Mouse (Mus musculus) 3T3-L1 (cell line): ENCODE measurements around the gene Olfr1249.
"Not testable (repeated sequence)": the region's sequence is repeated elsewhere in the genome, so short reads cannot be mapped to it uniquely, and the experiment has no call there.

Experiments used
- DNase-seq: peaks from one replicate; pipeline ENCODE4 v3.0.0-alpha.2; 2015; ENCODE audit warnings: low read depth, low spot score

The Olfr1249 gene

DNA sequence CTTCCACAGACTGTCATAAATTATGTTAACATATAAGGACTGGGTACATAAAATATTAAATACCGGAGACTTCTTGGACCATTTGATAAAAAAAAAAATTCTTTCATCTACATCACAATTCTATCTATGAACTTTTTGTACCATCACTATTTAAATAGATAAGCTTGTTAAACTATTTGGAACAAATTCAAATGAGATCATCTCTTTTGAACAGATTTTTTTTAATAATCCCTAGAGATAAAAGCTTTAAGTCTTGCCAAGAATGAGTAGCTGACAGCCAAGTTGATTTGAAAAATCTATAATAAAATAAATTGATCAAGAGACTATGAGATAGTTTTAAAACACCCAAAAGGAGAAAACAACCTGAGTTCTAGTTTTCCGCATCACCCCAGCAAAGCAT is at the start of gene Olfr1249:
Gene Olfr1249, minus strand, starts transcription at position 101 of the 400 bp plus-strand sequence.
- no peak for DNase-seq

DNA sequence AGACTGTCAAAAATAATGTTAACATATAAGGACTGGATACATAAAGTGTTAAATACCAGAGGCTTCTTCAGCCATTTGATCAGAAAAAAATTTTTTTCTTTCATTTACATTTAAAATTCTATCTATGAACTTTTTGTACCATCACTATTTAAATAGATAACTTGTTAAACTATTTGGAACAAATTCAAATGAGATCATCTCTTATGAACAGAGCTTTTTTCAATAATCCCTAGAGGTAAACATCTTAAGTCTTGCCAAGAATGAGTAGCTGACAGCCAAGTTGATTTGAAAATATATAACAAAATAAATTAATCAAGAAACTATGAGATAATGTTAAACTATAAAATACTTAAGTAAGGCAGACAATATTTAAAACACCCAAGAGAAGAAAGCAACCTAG is 37.1 kb upstream of the Olfr1249 start, which contains the start of gene Olfr1251:
Gene Olfr1251, minus strand, starts transcription at position 101 of the 400 bp plus-strand sequence.
- no peak for DNase-seq

DNA sequence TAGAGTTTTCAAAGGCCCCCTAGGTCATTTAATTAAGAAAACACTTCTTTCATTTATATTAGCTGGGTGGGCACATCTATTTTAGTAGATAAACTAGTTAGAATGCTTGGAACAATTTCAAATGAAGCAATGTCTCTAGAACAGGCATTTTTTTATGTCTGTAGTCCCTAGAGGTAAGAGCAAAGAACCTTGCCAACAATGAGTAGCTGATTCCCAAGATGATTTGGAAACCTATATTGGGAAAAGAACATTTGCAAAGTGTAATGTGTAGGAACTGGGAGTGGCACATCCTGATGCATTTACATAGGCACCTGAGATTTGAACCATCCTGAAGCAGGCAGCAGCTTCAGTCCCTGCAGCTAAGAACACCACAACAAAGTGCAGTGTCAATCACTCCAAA is 26.6 kb upstream of the Olfr1249 start, which contains the start of gene Olfr1250:
Gene Olfr1250, minus strand, starts transcription at position 101 of the 400 bp plus-strand sequence.
- DNase-seq: no peak

DNA sequence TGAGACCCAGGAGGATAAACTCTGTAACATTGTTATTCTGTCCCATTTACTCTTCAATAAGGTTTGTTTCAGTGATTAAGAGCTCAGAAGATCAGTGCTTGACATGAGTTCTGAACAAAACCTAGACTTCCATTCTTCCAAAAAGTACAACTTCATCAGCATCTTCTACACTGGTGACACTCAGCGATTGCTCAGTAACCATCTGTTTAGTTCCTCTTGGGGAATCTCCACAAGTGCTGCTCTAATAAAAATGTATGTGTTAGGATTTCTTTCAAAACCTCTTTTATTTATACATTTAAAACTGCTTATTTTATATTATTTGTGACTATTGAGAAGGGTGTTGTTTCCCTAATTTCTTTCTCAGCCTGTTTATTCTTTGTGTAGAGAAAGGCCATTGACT is 16.6 kb downstream of the Olfr1249 start, which contains the start of gene Olfr1248:
Gene Olfr1248, minus strand, starts transcription at position 101 of the 400 bp plus-strand sequence.
- not testable (repeated sequence) for DNase-seq

DNA sequence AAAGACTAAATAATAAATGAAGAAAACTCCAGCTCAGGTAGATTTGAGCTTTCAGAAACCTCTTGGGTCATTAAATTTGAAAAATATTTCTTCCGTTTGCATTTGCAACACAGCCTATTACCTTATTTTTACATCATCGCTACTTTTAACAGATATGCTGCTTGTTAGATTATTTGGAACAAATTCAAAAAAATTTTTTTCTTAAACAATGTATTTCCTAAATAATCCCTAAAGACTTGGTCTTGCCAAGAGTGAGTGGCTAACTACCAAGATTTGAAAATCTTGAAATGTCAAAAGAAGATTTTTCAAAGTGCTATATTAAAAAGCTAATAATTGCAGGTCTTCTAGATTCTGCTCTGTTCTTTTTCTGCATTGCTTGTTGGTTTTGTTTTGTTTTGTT is 20.8 kb downstream of the Olfr1249 start, which contains the start of gene Olfr1247:
Gene Olfr1247, minus strand, starts transcription at position 101 of the 400 bp plus-strand sequence.
- DNase-seq: no peak

DNA sequence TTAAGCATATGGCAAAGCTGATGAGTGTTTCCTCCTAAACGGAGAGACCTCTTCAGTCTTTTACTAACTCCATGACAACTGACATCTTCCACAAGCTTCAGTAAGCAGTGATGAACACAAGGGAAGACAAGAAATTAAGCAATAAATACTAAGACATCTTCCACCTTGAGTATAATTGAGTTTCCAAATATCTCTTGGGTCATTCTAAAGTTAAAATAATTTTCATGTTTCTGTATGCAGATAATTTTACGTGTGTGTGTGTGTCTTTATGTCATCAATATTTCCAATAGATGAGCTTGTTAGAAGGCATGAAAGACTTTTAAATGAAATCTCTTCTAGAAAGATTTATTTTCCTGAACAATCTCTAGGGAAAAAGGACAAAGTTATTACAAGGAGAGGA is 41.7 kb downstream of the Olfr1249 start, which contains the start of gene Olfr1246:
Gene Olfr1246, minus strand, starts transcription at position 101 of the 400 bp plus-strand sequence.
- no peak for DNase-seq
